Mouse (Mus musculus): ENCODE measurements around the gene Icmt. TPM values are rescaled to one million over a fixed set of nuclear protein-coding genes. Genes with fewer than 3 reads are reported as not detected.

Gene Icmt
- polyA plus RNA-seq, 1 experiment from 2014 or later, result 23.5 TPM

DNA sequence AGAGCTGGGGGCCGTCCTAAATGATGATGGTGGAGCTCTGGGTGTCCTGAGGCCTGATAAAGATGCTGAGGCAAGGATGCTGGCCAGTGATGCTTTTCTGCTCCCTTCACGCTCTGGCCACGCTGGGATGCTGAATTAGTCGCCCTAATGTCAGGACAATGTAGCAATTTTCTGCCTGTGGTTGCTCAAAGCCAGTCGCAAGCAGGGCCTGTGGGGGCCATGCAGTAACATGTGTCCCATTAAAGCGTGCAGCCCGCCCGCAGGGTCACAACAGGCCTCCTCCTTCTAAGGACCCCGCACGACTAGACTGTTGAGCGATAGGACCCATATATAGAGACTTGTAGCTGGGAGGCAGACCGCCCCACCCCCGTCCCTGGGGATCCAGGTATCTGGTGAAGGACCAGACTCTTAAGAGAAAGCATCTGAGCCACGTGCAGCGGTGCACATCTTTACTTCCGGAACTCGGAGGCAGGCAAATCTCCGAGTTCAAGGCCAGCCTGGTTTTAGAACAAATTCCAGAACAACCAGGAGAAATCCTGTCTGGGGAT lies 8.6 kb upstream of the Icmt start:
- 32% methylated on average over 18 of the region's 18 CpGs for WGBS
- peaks cover 28% of the 10 kb centered on the region for H3K4me1 ChIP-seq
- no peak for ATAC-seq (ENCODE audit: insufficient number of reproducible peaks, insufficient read depth, low FRiP score, low TSS enrichment, low read depth)

DNA sequence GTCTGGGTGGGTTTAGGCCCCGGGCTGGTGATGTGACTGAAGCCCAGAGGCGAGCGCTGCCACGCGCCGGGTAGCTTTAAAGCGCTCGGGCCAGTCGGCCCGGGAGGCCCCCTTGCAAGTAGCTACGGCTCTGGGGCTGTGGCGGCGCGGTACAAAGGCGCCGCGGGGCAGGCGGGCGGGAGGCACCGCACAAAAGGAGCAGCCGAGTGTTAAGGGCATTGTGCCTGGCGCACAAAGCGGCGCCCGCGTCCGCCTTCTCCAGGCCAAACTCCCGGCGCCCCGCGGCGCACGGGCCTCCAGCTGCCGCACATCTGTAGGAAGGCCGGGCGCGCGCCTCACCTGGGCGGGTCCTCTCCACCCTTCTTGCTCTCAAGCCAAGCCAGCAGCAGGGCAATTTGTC lies 6.6 kb upstream of the Icmt start:
- 0 out of 2 replicates have a peak, but pooled peaks cover 3% of the 10 kb centered on the region for H3K9me3 ChIP-seq
- under 1% methylated on average over 39 of the region's 39 CpGs for WGBS
- H3K9ac ChIP-seq, result peak overlapping the region; percentile 62
- peaks cover 26% of the 10 kb centered on the region for H3K4me1 ChIP-seq
- H3K4me3 ChIP-seq, result peak overlapping the region; percentile 38
- H3K36me3 ChIP-seq, result no peaks in the 10 kb centered on the region
- H3K4me2 ChIP-seq, result peak overlapping the region; percentile 65
- ATAC-seq (ENCODE audit: insufficient number of reproducible peaks, insufficient read depth, low FRiP score, low TSS enrichment, low read depth), result no peak
- no peak overlapping the region for H3K27ac ChIP-seq
- peaks cover 95% of the 10 kb centered on the region for H3K27me3 ChIP-seq

More for the DNA sequence above, 8.6 kb upstream of the Icmt start:
- H3K27me3 ChIP-seq, result peaks cover 96% of the 10 kb centered on the region
- H3K9ac ChIP-seq, result no peak overlapping the region
- H3K36me3 ChIP-seq, result no peaks in the 10 kb centered on the region
- H3K4me2 ChIP-seq, result no peak overlapping the region
- H3K9me3 ChIP-seq, result 0 out of 2 replicates have a peak, but pooled peaks cover 3% of the 10 kb centered on the region
- no peak overlapping the region for H3K4me3 ChIP-seq
- no peak overlapping the region for H3K27ac ChIP-seq

DNA sequence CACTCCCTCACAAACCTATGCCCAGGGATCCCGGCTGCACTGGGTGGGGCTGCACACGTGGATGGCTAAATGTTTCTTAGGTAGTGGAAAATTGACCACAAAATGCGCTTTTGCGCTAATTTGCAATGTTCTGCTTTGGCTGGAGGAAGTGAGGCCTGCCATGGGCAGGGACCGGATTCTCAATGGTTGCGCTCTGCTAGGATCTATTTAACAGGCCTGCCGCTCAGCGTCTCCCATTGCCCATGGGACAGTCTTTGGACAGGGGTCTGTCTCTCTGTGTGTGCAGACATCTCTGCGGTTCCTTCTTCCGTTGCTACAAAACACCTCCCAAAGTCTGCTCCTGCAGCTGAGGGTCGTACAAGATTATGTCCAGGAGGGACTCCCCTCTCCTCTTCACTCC lies 6.0 kb upstream of the Icmt start:
- Histone ChIP-seq H3K4me3 (peak overlapping the region; percentile 38), H3K4me2 (peak overlapping the region; percentile 65), H3K27ac (no peak overlapping the region), H3K36me3 (no peaks in the 10 kb centered on the region), H3K9ac (0 out of 2 replicates have a peak overlapping the region, but pooled peaks have one; percentile 62), H3K9me3 (0 out of 2 replicates have a peak, but pooled peaks cover 3% of the 10 kb centered on the region), H3K4me1 (peaks cover 27% of the 10 kb centered on the region), H3K27me3 (peaks cover 94% of the 10 kb centered on the region)
- WGBS, result 9% methylated on average over 11 of the region's 11 CpGs
- ATAC-seq (ENCODE audit: insufficient number of reproducible peaks, insufficient read depth, low FRiP score, low TSS enrichment, low read depth), result no peak

DNA sequence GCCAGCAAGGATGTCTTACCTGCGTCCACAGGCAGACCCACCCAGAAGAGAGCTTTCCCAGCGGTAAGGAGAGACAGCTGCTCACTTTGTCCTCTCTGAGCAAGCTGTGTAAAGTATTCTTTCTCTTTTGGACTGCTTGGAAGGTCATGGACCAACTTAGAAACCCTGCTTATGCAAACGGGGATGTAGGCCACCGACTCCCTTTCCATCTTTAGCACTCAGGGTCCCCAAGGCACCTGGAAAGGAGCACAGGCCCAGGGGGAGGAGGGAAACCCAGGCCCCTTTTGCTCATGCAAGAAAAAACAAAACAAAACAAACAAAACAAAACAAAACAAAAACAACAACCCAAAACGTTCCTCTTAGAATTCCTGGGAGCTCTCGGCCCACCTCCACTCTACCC lies 5.5 kb upstream of the Icmt start, which contains the start of gene Hes3:
Gene Hes3 (minus strand): TSS at position 101 of the 400 bp plus-strand sequence.
- peaks cover 89% of the 10 kb centered on the region for H3K27me3 ChIP-seq
- 20% methylated on average over 6 of the region's 6 CpGs for WGBS
- H3K9ac ChIP-seq, result peak within 1 kb of the TSS; percentile 62; the same call in 1 of the 2 replicates

DNA sequence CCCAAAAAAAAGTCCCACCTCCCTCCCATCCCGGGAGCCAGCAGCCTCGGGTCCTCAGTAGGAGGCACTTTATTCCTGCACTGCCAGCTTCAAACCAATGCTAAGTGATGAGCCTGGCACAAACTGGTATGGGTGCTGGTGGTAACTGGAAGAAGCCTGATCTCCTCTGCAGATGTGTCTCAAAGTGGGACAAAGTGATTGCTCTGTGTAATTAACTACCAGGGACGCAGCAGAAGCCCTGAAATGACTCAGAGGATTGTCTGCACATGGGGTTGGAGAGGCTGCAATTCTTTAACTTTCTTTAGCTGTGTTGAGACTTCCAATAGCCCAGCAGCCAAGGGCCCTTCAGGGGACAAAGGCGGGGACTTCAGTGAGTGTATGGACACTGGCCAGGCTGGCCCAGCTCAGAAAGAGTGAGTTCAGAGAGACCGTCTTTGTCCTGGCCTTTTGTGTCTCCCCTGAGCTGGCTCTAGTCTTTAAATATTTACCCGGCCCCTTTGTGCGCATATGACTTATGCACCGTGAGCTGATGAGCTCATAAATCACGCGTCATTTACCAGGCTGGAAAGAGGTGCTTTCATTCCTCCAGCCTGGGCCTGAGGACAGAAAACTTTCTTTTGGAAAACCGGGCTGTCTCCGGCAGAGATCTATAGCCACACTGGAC lies 4.8 kb upstream of the Icmt start:
- Histone ChIP-seq H3K27ac (no peak overlapping the region), H3K27me3 (peaks cover 82% of the 10 kb centered on the region), H3K9ac (no peak overlapping the region), H3K4me3 (no peak overlapping the region), H3K9me3 (0 out of 2 replicates have a peak, but pooled peaks cover 3% of the 10 kb centered on the region), H3K4me1 (peaks cover 21% of the 10 kb centered on the region), H3K4me2 (no peak overlapping the region), H3K36me3 (no peaks in the 10 kb centered on the region)
- ATAC-seq (ENCODE audit: insufficient number of reproducible peaks, insufficient read depth, low FRiP score, low TSS enrichment, low read depth), result no peak
- 18% methylated on average over 12 of the region's 12 CpGs for WGBS

More for the DNA sequence above, 5.5 kb upstream of the Icmt start, which contains the start of gene Hes3:
- ATAC-seq (ENCODE audit: insufficient number of reproducible peaks, insufficient read depth, low FRiP score, low TSS enrichment, low read depth), result no peak
- peak within 1 kb of the TSS; percentile 38 for H3K4me3 ChIP-seq
- no peaks in the 10 kb centered on the region for H3K36me3 ChIP-seq
- H3K4me1 ChIP-seq, result peaks cover 24% of the 10 kb centered on the region
- no peak within 1 kb of the TSS for H3K27ac ChIP-seq
- H3K9me3 ChIP-seq, result 0 out of 2 replicates have a peak, but pooled peaks cover 3% of the 10 kb centered on the region
- peak within 1 kb of the TSS; percentile 65 for H3K4me2 ChIP-seq

DNA sequence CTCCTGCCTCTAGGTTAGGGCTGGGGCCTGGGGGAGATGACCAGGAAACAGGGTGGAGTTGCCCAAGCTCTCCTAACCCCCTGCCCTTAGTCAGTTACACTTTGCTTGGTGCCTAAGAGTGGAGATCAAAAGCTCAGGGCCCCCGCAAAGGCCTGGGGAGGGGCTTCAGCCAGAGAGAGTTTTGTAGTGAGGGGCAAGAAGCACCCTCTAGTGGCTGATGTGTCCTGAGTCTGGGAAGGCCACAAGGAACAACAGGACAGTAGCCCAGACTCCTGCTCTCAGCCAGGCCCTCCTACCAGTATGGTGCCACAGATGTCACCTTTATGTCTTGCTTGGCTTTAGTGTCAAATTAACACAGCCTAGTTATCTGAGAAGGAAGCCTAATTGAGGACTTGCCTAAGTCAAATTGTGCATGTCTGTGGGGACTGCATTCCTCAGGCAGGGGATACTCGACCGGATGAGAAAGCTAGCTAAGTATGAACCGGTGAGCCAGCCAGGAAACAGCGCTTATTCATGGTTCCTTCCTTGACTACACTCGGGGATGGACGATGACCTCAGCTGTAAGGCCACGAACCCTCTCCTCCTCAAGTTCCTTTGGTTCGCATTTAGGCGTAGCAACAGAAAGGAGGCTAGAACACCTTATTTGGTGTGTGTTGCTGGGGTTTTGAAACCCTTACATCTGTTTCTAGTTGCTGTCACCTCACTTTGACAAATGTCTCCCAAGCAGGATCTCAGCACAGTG lies 2.7 kb upstream of the Icmt start:
- H3K27me3 ChIP-seq, result peaks cover 64% of the 10 kb centered on the region
- no peak overlapping the region for H3K4me2 ChIP-seq
- 0 out of 2 replicates have a peak, but pooled peaks cover under 1% of the 10 kb centered on the region for H3K36me3 ChIP-seq
- peaks cover 34% of the 10 kb centered on the region for H3K4me1 ChIP-seq
- no peaks in the 10 kb centered on the region for H3K9me3 ChIP-seq
- no peak overlapping the region for H3K4me3 ChIP-seq
- H3K9ac ChIP-seq, result no peak overlapping the region
- H3K27ac ChIP-seq, result no peak overlapping the region
- no peak for ATAC-seq (ENCODE audit: insufficient number of reproducible peaks, insufficient read depth, low FRiP score, low TSS enrichment, low read depth)
- 42% methylated on average over 10 of the region's 10 CpGs for WGBS

DNA sequence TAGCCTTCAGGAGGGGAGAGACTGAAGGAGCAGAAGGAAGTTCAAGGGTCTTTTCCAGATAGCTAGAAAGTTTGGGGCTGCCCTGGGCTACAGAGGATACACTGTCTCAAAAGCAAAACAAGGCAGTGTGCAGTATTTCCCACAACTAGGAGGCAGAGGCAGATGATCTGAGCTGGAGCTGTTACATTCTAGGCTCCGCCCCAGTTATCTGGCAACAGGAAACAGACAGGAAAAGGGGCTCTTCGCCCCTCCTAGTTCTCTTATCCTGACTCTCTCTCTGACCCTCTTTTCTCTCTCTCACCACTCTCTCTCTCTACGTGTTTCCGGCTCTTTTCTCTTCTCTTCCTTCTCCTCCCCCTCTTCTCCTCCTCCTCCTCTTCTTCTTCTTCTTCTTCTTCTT lies 1.1 kb upstream of the Icmt start:
- H3K9me3 ChIP-seq, result no peaks in the 10 kb centered on the region
- no peak overlapping the region for H3K4me2 ChIP-seq
- H3K4me1 ChIP-seq, result peaks cover 21% of the 10 kb centered on the region
- no peak overlapping the region for H3K4me3 ChIP-seq
- H3K27ac ChIP-seq, result 0 out of 2 replicates have a peak overlapping the region, but pooled peaks have one; percentile 22
- peak overlapping the region; percentile 21; the same call in 1 of the 2 replicates for H3K9ac ChIP-seq
- H3K27me3 ChIP-seq, result peaks cover 49% of the 10 kb centered on the region
- no peak for ATAC-seq (ENCODE audit: insufficient number of reproducible peaks, insufficient read depth, low FRiP score, low TSS enrichment, low read depth)
- WGBS, result 33% methylated on average over 4 of the region's 4 CpGs
- H3K36me3 ChIP-seq, result peaks cover 16% of the 10 kb centered on the region

DNA sequence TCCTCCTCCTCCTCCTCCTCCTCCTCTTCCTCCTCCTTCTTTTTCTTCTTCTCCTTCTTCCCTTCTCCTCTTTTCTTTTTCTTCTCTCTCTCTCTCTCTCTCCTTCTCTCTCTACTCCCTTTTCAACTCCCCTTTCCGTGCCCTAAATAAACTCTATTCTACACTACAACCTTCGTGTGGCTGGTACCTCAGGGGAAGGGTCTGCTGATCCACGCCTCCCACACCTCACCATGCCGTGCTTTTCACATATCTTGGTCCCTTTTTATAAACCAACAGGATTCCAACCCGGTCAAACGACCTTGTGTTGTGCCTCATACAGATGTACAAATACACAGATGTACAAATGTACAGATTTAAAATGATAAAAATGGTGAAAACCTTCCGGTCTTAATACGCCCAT lies 656 bp upstream of the Icmt start:
- H3K9me3 ChIP-seq, result no peaks in the 10 kb centered on the region
- H3K27ac ChIP-seq, result 0 out of 2 replicates have a peak overlapping the region, but pooled peaks have one; percentile 28
- H3K27me3 ChIP-seq, result peaks cover 44% of the 10 kb centered on the region
- no peak for ATAC-seq (ENCODE audit: insufficient number of reproducible peaks, insufficient read depth, low FRiP score, low TSS enrichment, low read depth)
- H3K4me1 ChIP-seq, result peaks cover 18% of the 10 kb centered on the region
- H3K36me3 ChIP-seq, result peaks cover 20% of the 10 kb centered on the region
- WGBS, result 19% methylated on average over 8 of the region's 8 CpGs
- H3K9ac ChIP-seq, result peak overlapping the region; percentile 73
- H3K4me3 ChIP-seq, result peak overlapping the region; percentile 66
- peak overlapping the region; percentile 96 for H3K4me2 ChIP-seq

DNA sequence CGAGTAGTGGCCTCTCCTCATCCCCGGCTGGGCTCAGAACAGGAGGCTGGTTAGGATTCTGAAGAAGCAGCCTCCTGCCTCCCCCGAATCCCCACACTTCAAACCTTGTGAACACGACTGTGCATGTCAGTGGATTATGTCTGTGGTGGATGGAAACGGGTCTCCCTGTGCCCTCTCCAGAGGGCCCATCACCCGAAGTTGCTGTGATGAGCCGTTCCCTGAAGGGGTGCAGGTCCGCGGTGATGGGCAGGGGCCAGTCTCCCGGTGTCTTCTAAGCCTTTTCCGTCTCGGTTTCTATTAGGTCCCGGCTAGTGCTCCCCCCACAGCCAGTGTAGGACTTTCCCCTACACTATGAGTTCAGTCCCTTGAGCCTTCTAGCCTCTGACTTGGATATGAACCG lies 1.8 kb downstream of the Icmt start:
- Histone ChIP-seq H3K9ac (peak overlapping the region; percentile 98), H3K27me3 (peaks cover 20% of the 10 kb centered on the region), H3K9me3 (no peaks in the 10 kb centered on the region), H3K4me3 (peak overlapping the region; percentile 66; the same call in 1 of the 2 replicates), H3K4me2 (peak overlapping the region; percentile 96; the same call in 1 of the 2 replicates), H3K4me1 (peaks cover 18% of the 10 kb centered on the region), H3K36me3 (peaks cover 45% of the 10 kb centered on the region), H3K27ac (no peak overlapping the region)
- ATAC-seq (ENCODE audit: insufficient number of reproducible peaks, insufficient read depth, low FRiP score, low TSS enrichment, low read depth), result no peak
- WGBS, result 79% methylated on average over 14 of the region's 14 CpGs

DNA sequence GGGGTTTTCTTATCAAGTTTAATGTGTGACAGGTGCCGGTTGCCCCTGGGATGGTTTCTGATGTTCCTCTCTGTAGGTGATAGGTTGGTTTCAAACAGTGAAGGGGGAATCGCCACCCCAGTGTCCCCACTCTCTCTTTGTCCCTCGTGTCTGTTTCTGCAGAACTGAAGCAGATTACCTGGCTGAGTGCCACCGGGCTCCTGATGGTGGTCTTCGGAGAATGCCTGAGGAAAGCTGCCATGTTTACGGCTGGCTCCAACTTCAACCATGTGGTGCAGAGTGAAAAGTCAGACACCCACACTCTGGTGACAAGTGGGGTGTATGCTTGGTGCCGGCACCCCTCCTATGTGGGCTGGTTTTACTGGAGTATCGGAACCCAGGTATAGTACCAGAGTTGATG lies 3.3 kb downstream of the Icmt start:
- peaks cover 60% of the 10 kb centered on the region for H3K36me3 ChIP-seq
- H3K9ac ChIP-seq, result no peak overlapping the region
- H3K27me3 ChIP-seq, result peaks cover 6% of the 10 kb centered on the region
- no peak overlapping the region for H3K4me3 ChIP-seq
- peaks cover 18% of the 10 kb centered on the region for H3K4me1 ChIP-seq
- no peak overlapping the region for H3K4me2 ChIP-seq
- no peaks in the 10 kb centered on the region for H3K9me3 ChIP-seq
- 92% methylated on average over 8 of the region's 8 CpGs for WGBS
- H3K27ac ChIP-seq, result no peak overlapping the region
- ATAC-seq (ENCODE audit: insufficient number of reproducible peaks, insufficient read depth, low FRiP score, low TSS enrichment, low read depth), result no peak

DNA sequence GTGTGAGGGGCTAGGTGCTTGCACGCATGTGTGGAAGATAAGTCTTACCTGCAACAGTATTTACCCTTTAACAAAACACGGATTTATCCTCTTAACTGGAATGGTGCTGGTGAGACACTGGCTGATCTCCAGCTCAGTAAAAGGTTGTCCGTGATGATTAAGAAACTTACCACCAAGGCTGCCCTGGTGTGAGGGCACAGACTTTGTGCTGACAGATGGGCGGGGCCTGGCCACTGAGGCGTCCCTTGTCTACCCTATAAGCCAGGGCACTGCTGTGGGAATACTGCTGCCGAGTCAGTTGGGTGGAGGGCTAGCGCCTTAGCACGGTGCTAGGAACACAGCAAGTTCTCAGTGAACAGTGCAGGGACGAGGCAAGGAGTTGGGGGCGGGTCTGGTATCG lies 5.0 kb downstream of the Icmt start:
- no peaks in the 10 kb centered on the region for H3K27me3 ChIP-seq
- peaks cover 74% of the 10 kb centered on the region for H3K36me3 ChIP-seq
- peaks cover 13% of the 10 kb centered on the region for H3K4me1 ChIP-seq
- no peak overlapping the region for H3K9ac ChIP-seq
- WGBS, result 77% methylated on average over 11 of the region's 11 CpGs
- H3K4me3 ChIP-seq, result no peak overlapping the region
- no peak overlapping the region for H3K4me2 ChIP-seq
- no peaks in the 10 kb centered on the region for H3K9me3 ChIP-seq
- no peak for ATAC-seq (ENCODE audit: insufficient number of reproducible peaks, insufficient read depth, low FRiP score, low TSS enrichment, low read depth)
- H3K27ac ChIP-seq, result no peak overlapping the region

Data from embryonic facial prominence, embryonic 13.5 days (tissue).